Mouse (Mus musculus) gonadal fat pad, adult 2 months (tissue): ENCODE data around the gene Slc4a8. TPM values are rescaled to one million over a fixed set of nuclear protein-coding genes. Genes with fewer than 3 reads are reported as not detected.
"Not testable (repeated sequence)": the region's sequence is repeated elsewhere in the genome, so short reads cannot be mapped to it uniquely, and the experiment has no call there.

ENCODE experiments used
- DNase-seq: peaks from one replicate; pipeline ENCODE4 v3.0.0-alpha.2; 2012; ENCODE audit warnings: low read depth
- polyA plus RNA-seq: library from polyadenylated mRNA; depleted of rRNA; stranded (reverse); fragments of >200 nt; gene quantifications from 2 replicates; pipeline ENCODE4 v1.2.3, GENCODE M21; 2012

Slc4a8 gene
- polyA plus RNA-seq, 1 experiment: 14.2 TPM

GRCm38 (mm10) chr15:100743238-100743637, 18.3 kb upstream of the Slc4a8 start:
- DNase-seq: no peak

GRCm38 (mm10) chr15:100746478-100747120, 14.9 kb upstream of the Slc4a8 start:
- DNase-seq: no peak

- no peak for DNase-seq
Observed at GRCm38 (mm10) chr15:100747121-100747963, 14.2 kb upstream of the Slc4a8 start.

- DNase-seq: no peak
Observed at GRCm38 (mm10) chr15:100748584-100748983, 13.0 kb upstream of the Slc4a8 start.

- DNase-seq: no peak
Observed at GRCm38 (mm10) chr15:100749751-100750538, 11.6 kb upstream of the Slc4a8 start.

GRCm38 (mm10) chr15:100752439-100752838, 9.1 kb upstream of the Slc4a8 start:
- DNase-seq: no peak

DNA sequence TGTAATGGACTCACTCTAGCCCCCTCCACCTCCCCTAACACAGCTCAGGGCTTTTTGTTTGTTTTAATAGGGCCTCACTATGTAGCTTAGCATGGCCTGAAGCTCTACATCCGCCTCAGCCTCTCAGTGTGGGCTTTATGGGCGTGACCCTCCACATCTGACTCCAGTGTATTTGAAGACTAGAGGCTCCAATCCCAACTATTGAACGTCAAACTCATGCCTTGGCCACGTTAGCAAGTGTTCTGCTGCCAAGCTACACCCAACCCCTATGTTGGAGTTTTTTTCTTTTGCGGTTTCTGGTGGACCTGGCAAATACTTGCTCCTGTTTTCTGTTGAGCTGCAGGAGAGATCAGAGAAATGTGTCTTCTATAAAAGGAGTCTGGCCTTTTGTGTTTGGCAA, 8.5 kb upstream of the Slc4a8 start:
- DNase-seq: no peak

DNA sequence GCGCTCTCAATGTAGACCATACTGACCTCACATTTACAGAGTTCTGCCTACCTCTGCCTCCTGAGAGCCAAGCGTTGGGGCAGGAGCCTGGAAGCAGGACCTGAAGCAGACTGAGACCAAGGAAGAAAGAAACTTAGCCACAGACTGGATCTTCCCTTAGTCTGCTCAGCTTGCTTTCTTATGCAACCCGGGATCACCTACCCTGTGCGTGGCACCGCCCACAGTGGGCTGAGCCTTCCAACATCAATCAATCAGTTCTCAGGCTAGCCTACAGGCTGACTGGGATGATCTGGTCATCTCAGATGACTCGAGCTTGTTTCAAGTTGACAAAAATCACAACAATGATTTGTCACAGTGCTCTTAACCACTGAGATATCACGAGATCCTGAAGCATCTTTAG, 7.5 kb upstream of the Slc4a8 start:
- no peak for DNase-seq

DNA sequence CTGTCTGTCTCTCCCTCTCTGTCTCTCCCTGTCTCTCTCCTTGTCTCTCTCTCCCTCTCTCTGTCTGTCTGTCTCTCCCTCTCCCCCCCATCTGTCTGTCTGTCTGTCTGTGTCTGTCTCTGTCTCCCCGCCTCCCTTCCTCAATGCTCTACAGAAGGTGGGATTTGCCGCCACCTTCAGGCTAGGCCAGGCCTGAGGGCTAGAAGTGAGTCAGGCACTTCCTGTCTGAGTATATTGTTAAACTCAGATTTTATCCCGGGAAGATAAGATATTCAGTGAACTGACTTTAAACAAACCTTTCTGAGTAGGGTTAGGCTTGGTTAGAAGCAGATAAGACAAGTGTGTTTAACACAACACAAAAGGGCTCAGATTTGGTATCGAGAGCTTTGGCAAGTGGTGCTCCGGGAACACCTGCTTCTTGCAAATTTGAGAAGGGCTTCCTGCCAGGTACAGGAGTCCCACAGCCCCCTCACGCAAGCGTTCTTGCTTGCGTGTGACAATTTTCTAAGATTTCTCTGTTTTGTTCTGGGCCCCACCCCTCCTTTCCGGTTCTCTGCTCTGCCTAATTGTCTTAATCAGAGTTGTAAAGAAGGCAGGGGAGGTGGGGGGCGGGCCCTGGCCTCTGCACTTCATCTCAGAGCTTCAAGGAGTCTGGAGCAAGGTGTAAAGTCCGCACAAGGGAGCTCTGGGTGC, 6.6 kb upstream of the Slc4a8 start:
- DNase-seq: no peak

GRCm38 (mm10) chr15:100755498-100755859, 6.1 kb upstream of the Slc4a8 start:
- DNase-seq: no peak

DNA sequence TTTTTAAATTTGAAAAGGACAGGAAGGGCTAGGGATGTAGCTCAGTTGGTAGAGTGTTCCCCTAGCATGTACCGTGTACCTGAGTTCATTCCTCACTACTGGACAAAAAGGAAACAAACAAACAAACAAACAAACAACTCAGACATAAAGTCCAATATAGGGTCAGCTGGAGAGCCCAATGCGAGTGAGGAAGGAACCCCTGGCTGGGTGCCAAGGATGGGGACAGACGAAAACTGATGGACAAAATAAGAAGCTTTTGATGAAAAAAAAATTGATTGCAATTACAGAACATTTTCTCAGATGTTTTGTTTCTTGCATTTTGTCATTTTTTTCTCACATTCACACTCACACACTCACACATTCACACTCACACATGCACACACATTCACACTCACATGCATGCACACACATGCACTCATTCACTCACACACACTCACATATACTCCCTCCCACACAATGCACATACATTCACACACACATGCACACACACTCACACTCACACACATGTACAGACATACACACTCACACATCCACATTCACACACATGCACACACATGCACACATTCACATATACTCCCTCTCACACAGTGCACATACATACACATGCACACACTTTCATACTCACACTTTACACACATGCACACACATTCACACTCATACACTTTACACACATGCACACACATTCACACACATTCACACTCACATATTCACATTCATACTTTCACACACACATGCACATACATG, 5.5 kb upstream of the Slc4a8 start:
- no peak for DNase-seq

- DNase-seq: no peak
Observed at GRCm38 (mm10) chr15:100757527-100757978, 4.0 kb upstream of the Slc4a8 start.

DNA sequence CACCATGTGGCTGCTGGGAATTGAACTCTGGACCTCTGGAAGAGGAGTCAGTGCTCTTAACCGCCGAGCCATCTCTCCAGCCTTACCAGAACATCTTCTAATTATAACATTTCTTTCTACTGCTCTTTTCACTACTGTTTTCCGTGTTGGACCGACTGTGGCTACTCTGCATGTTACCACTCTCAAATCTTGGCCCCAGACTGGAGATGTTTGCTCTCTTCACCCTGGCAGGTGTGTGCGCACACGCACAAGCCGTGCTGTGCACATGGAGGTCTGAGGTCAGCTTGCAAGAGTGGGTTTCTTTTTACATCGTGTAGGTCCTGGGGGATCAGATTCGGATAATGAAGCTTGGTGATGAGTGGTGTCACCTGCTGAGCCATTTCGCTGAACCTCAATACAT, 2.3 kb upstream of the Slc4a8 start:
- no peak for DNase-seq

GRCm38 (mm10) chr15:100761036-100761418, 520 bp upstream of the Slc4a8 start:
- DNase-seq: no peak

- DNase-seq: no peak
Observed at GRCm38 (mm10) chr15:100762649-100763048, 1.1 kb downstream of the Slc4a8 start.

GRCm38 (mm10) chr15:100764163-100764951, 2.8 kb downstream of the Slc4a8 start:
- no peak for DNase-seq

GRCm38 (mm10) chr15:100766826-100767225, 5.3 kb downstream of the Slc4a8 start:
- DNase-seq: no peak

- no peak for DNase-seq
Observed at GRCm38 (mm10) chr15:100767851-100768250, 6.3 kb downstream of the Slc4a8 start.

DNA sequence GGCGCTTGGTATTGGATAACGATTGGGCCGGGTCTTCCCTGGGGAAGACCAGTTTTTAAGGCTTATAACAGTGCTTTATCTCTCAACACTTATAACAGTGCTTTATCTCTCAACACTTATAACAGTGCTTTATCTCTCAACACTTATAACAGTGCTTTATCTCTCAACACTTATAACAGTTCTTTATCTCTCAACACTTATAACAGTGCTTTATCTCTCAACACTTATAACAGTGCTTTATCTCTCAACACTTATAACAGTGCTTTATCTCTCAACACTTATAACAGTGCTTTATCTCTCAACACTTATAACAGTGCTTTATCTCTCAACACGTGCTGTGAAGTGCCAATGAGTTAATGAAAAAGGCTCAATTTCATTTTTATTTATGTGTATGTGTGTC, 7.5 kb downstream of the Slc4a8 start:
- not testable (repeated sequence) for DNase-seq

DNA sequence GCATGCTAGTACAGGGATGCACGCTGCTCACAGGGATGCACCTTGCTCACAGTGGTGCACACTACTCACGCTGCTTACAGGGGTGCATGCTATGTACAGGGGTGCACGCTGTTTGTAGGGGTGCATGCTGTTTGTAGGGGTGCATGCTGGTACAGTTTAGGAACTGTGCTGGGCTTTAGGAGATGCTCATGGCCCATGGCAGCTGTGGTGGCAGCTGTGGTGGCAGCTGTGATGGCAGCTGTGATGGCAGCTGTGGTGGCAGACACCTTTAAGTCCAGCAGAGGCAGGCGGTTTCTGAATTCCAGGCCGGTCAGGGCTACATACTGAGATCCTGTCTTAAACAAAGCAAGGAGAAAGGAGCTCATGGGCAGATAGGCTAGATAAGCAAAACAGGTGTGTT, 8.8 kb downstream of the Slc4a8 start:
- no peak for DNase-seq
